Mouse (Mus musculus): ENCODE results near the gene Dynlrb1. TPM values are rescaled to one million over a fixed set of nuclear protein-coding genes. Genes with fewer than 3 reads are reported as not detected.

The Dynlrb1 gene
- total and polyA plus RNA-seq, 3 experiments = 193 to 329 TPM; not detected in 1

DNA sequence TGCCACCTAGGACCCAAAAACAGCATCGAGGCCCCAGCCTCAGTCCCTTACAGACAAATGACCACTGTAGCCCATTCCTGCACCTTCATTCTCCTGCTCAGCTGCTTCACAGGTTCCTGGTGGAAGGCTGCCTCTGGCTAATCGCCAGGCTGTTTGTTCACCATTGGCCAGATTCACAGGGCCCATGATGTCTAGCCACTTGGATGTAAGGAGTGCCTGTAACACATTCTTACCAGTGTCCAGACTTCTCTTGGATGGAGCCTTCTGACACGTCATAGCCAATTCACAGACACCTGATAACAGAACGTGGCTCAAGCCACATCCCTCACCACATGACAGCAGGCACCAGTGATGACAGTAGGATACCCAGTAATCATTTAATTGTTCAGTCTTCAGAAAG, 9.9 kb downstream of the Dynlrb1 start:
- H3K4me1 ChIP-seq (ENCODE audit: control insufficient read depth in 1 of 2, insufficient read depth in 2 of 2, low read length in 2 of 2) = no peaks in the 10 kb centered on the region
- TF ChIP-seq SMC3 (IDR thresholded peaks at IDR 0.05; ENCODE audit: low read depth, low read length) (no peak), JUND (IDR thresholded peaks at IDR 0.05; ENCODE audit: low read depth, low read length) (no peak), MAFK (IDR thresholded peaks at IDR 0.05; ENCODE audit: borderline replicate concordance, low read depth, low read length) (no peak), USF1 (IDR thresholded peaks at IDR 0.05; ENCODE audit: low read depth, low read length) (no peak), TAL1 (IDR thresholded peaks at IDR 0.05; ENCODE audit: low read length) (no peak), UBTF (IDR thresholded peaks at IDR 0.05; ENCODE audit: borderline replicate concordance, insufficient read depth, low read depth, low read length) (no peak), GABPA (IDR thresholded peaks at IDR 0.05; ENCODE audit: low read depth, low read length) (no peak)

DNA sequence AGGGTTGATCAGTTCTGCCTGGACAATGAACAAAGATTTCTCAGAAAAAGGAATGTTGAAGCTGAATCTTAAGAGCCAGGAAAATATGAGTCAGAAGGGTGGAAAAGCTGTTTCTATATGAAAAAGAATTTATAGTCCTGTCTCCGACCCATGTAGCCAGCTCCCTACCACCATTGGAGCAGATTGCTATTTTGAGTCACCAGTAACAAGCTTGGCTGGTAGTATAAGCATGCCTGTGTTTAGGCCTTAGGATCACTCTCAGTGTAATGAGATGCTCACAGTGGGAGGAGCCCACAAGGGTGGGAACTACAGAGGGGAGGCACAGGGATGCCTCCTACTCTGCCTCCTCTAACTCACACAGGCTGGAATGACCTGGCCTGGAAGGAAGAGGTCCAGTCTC, 11.9 kb downstream of the Dynlrb1 start:
- no peak overlapping the region for H3K9ac ChIP-seq (ENCODE audit: control insufficient read depth, low read depth, low read length, poor library complexity, severe bottlenecking)
- H3K4me1 ChIP-seq (ENCODE audit: control insufficient read depth in 1 of 2, insufficient read depth in 2 of 2, low read length in 2 of 2) = no peaks in the 10 kb centered on the region
- no peak for DNase-seq (ENCODE audit: low read depth, low spot score)
- peaks cover 0 to 7% of the 10 kb centered on the region in 2 experiments; a peak in 2 of 4 replicates for H3K36me3 ChIP-seq (ENCODE audit: control insufficient read depth in 1 of 2, insufficient read depth in 2 of 2, low read length in 2 of 2)
- no peak overlapping the region for H3K27ac ChIP-seq (ENCODE audit: control insufficient read depth, low read depth, low read length)
- no peaks in the 10 kb centered on the region; a peak in 1 of 4 replicates for H3K27me3 ChIP-seq (ENCODE audit: control insufficient read depth in 1 of 2, insufficient read depth in 2 of 2, low read length in 2 of 2)
- no peaks in the 10 kb centered on the region for H3K9me3 ChIP-seq (replicated peaks; ENCODE audit: insufficient read depth, low read length)
- no peak overlapping the region for H3K4me3 ChIP-seq (ENCODE audit: control insufficient read depth in 1 of 2, insufficient read depth in 1 of 2, low read depth in 2 of 2, low read length in 2 of 2)
- TF ChIP-seq ZC3H11A (IDR thresholded peaks at IDR 0.05; ENCODE audit: low read depth, low read length) (no peak), HCFC1 (IDR thresholded peaks at IDR 0.05; ENCODE audit: low read depth, low read length) (no peak), TBP (IDR thresholded peaks at IDR 0.05; ENCODE audit: low read depth, low read length) (no peak), JUND (IDR thresholded peaks at IDR 0.05; ENCODE audit: low read depth, low read length) (no peak), RCOR1 (IDR thresholded peaks at IDR 0.05; ENCODE audit: low read depth, low read length) (no peak), ZMIZ1 (IDR thresholded peaks at IDR 0.05; ENCODE audit: low read depth, low read length) (no peak), E2F4 (IDR thresholded peaks at IDR 0.05; ENCODE audit: borderline replicate concordance, low read depth, low read length) (no peak), CTCF (IDR thresholded peaks at IDR 0.05 in 2 of 3, conservative IDR thresholded peaks at IDR 0.05 in 1 of 3; ENCODE audit: control insufficient read depth in 1 of 3, insufficient read depth in 1 of 3, low read depth in 2 of 3, low read length in 3 of 3, poor library complexity in 1 of 3, severe bottlenecking in 1 of 3) (no peak), ZNF384 (IDR thresholded peaks at IDR 0.05; ENCODE audit: low read depth, low read length) (no peak), BHLHE40 (IDR thresholded peaks at IDR 0.05; ENCODE audit: borderline replicate concordance, low read depth, low read length) (no peak), MXI1 (IDR thresholded peaks at IDR 0.05; ENCODE audit: low read depth, low read length) (no peak), ETS1 (IDR thresholded peaks at IDR 0.05; ENCODE audit: low read depth, low read length) (no peak), GATA1 (IDR thresholded peaks at IDR 0.05; ENCODE audit: low read depth, low read length) (no peak), MYB (IDR thresholded peaks at IDR 0.05; ENCODE audit: low read depth, low read length) (no peak), SMC3 (IDR thresholded peaks at IDR 0.05; ENCODE audit: low read depth, low read length) (no peak), MAX (IDR thresholded peaks at IDR 0.05; ENCODE audit: low read length) (no peak), KAT2A (conservative IDR thresholded peaks at IDR 0.05; ENCODE audit: low read depth, low read length) (no peak)
- no peaks in the 10 kb centered on the region for H3K79me2 ChIP-seq (ENCODE audit: control insufficient read depth, insufficient read depth, low read length, poor library complexity)

More for the DNA sequence above, 9.9 kb downstream of the Dynlrb1 start:
- Histone ChIP-seq H3K79me2 (ENCODE audit: control insufficient read depth, insufficient read depth, low read length, poor library complexity) (no peaks in the 10 kb centered on the region; the same call in 1 of the 2 replicates), H3K27me3 (ENCODE audit: control insufficient read depth in 1 of 2, insufficient read depth in 2 of 2, low read length in 2 of 2) (no peaks in the 10 kb centered on the region; a peak in 1 of 4 replicates), H3K36me3 (ENCODE audit: control insufficient read depth in 1 of 2, insufficient read depth in 2 of 2, low read length in 2 of 2) (peaks cover 0 to 7% of the 10 kb centered on the region in 2 experiments; a peak in 2 of 4 replicates), H3K4me3 (ENCODE audit: control insufficient read depth in 1 of 2, insufficient read depth in 1 of 2, low read depth in 2 of 2, low read length in 2 of 2) (no peak overlapping the region), H3K9ac (ENCODE audit: control insufficient read depth, low read depth, low read length, poor library complexity, severe bottlenecking) (no peak overlapping the region), H3K9me3 (replicated peaks; ENCODE audit: insufficient read depth, low read length) (no peaks in the 10 kb centered on the region), H3K27ac (ENCODE audit: control insufficient read depth, low read depth, low read length) (no peak overlapping the region)
- DNase-seq (ENCODE audit: low read depth, low spot score) = no peak
